Mouse (Mus musculus) olfactory bulb, adult 2 months (tissue): ENCODE data around the gene Trim33. TPM values are rescaled to one million over a fixed set of nuclear protein-coding genes. Genes with fewer than 3 reads are reported as not detected.

Experiments used
- H3K27ac ChIP-seq: fragments of 200-500 bp; 2 replicates; pipeline ENCODE4 v1.5.1; 2012; ENCODE audit warnings: low read depth, low read length; ENCODE audit not compliant: insufficient read depth
- H3K4me1 ChIP-seq: fragments of 200-500 bp; 2 replicates; pipeline ENCODE4 v1.6.1; 2012; ENCODE audit warnings: low read length; ENCODE audit not compliant: control insufficient read depth, insufficient read depth
- H3K4me3 ChIP-seq: fragments of 200-500 bp; 2 replicates; pipeline ENCODE4 v1.5.1; 2012; ENCODE audit warnings: mild to moderate bottlenecking, low read depth, low read length, moderate library complexity; ENCODE audit not compliant: insufficient read depth
- CTCF ChIP-seq: fragments of 200-500 bp; IDR thresholded peaks from 2 replicates; pipeline ENCODE4 v1.5.1; 2012; ENCODE audit warnings: low read depth, mild to moderate bottlenecking, low read length, moderate library complexity; ENCODE audit not compliant: insufficient read depth
- POLR2A ChIP-seq: fragments of 200-500 bp; IDR thresholded peaks from 2 replicates; pipeline ENCODE4 v1.6.1; 2012; ENCODE audit warnings: mild to moderate bottlenecking, low read depth, low read length, moderate library complexity; ENCODE audit not compliant: insufficient read depth
- WGBS: fragments of 180-500 bp; shearing (Covaris S2); methylation state at CpG from one replicate; pipeline ENCODE4 v1.1.7; 2018; 5-methylcytosine and 5-hydroxymethylcytosine counted together
- polyA plus RNA-seq: library from polyadenylated mRNA; stranded (reverse); fragments of >200 nt; gene quantifications from 2 replicates; pipeline ENCODE4 v1.2.4, GENCODE M21; 2012; ENCODE audit warnings: low replicate concordance; ENCODE audit not compliant: missing spikeins, insufficient read depth, insufficient read length

Gene Trim33
- polyA plus RNA-seq, 1 experiment: 252 TPM

GRCm38 (mm10) chr3:103278561-103279181, 422 bp upstream of the Trim33 start:
- peak overlapping the region; percentile 57 for H3K4me3 ChIP-seq
- H3K4me1 ChIP-seq: peaks cover 3% of the 10 kb centered on the region; the same call in 1 of the 2 replicates
- TF ChIP-seq CTCF (no peak), POLR2A (no peak)
- 9% methylated on average over 11 of the region's 11 CpGs for WGBS
- peak overlapping the region; percentile 84 for H3K27ac ChIP-seq

DNA sequence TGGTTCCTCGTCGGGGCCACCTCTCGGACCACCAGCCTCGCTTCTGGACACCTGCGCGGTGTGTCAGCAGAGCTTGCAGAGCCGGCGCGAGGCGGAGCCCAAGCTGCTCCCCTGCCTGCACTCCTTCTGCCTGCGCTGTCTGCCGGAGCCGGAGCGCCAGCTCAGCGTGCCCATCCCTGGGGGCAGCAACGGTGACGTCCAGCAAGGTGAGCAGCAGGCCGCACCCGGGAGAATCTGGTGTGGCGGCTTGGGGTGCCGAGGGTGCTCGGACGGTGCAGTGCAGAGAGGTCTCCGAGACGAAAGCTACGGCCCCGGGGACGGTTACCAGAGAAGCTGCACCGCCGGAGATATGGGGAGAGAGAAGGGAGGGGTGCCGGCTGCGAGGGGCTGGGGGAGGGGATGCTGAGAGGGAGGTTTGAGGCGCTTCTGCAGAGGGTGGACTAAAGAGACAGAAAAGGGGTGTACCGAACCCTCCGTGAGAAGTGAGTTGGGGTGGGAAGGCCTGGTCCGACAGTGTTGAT, 1.2 kb downstream of the Trim33 start:
- TF ChIP-seq CTCF (no peak), POLR2A (no peak)
- Histone ChIP-seq H3K27ac (0 out of 2 replicates have a peak overlapping the region, but pooled peaks have one; percentile 18), H3K4me3 (peak overlapping the region; percentile 57), H3K4me1 (peaks cover 3% of the 10 kb centered on the region; the same call in 1 of the 2 replicates)
- WGBS: under 1% methylated on average over 36 of the region's 36 CpGs

GRCm38 (mm10) chr3:103280875-103281274, 1.8 kb downstream of the Trim33 start:
- peaks cover 3% of the 10 kb centered on the region; the same call in 1 of the 2 replicates for H3K4me1 ChIP-seq
- WGBS: 26% methylated on average over 5 of the region's 5 CpGs
- peak overlapping the region; percentile 57 for H3K4me3 ChIP-seq
- TF ChIP-seq POLR2A: no peak
- TF ChIP-seq CTCF: no peak
- H3K27ac ChIP-seq: no peak overlapping the region

DNA sequence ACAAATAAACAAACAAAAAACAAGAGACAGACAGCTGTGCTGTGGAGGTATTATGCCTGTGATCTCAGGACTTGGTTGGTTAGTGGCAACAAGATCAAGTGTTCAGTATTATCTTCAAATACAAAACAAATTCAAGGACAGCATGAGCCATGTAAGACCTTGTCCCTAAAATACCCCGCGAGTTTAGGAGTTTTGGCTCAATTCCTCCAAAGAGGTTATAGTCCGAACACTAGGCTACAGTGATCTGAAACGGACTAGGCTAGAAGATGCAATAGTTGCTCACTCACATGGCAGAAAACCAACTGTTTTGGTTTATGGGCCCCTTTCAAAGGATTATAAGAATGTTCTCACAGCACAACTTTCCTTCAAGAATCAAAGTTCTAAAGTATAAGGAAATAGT, 9.7 kb downstream of the Trim33 start:
- H3K4me3 ChIP-seq: no peak overlapping the region
- no peaks in the 10 kb centered on the region for H3K4me1 ChIP-seq
- 66% methylated on average over 4 of the region's 4 CpGs for whole genome bisulfite sequencing
- no peak for TF ChIP-seq CTCF
- H3K27ac ChIP-seq: no peak overlapping the region

- Histone ChIP-seq H3K4me3 (no peak overlapping the region), H3K4me1 (no peaks in the 10 kb centered on the region), H3K27ac (no peak overlapping the region)
- WGBS: 88% methylated on average over 2 of the region's 2 CpGs
- TF ChIP-seq CTCF (no peak), POLR2A (no peak)
These were observed 12.0 kb downstream of the Trim33 start for GRCm38 (mm10) chr3:103291087-103291486.

DNA sequence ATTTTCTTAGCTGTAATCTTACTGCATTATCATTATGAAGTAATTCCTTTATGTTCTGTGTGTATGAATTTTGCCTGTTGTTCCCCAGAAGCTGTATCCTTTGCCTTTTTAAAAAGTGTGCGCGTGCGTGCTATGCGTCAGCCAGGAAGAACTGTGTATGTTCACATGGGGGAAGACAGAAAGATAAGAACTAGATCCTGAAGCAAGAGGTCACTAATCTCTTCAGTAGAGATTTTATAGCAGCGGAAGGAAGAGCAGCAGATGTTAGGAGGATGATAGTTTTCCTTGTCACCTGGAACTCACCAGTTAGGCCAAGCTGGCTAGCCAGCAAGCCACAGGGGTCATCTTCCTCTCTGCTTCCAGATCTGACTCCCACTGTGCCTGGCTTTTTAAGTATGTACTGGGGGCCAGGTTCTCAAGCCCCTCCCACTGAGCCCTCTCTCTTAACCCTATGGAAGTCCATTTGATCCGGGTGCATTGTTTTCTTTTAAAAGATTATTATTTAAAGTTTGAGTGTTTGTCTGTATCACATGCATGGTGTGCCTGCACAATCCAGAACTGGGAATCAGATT, 26.4 kb downstream of the Trim33 start:
- H3K4me3 ChIP-seq: no peak overlapping the region
- TF ChIP-seq POLR2A: no peak
- no peak for TF ChIP-seq CTCF
- no peaks in the 10 kb centered on the region for H3K4me1 ChIP-seq
- 84% methylated on average over 6 of the region's 6 CpGs for WGBS
- no peak overlapping the region for H3K27ac ChIP-seq

DNA sequence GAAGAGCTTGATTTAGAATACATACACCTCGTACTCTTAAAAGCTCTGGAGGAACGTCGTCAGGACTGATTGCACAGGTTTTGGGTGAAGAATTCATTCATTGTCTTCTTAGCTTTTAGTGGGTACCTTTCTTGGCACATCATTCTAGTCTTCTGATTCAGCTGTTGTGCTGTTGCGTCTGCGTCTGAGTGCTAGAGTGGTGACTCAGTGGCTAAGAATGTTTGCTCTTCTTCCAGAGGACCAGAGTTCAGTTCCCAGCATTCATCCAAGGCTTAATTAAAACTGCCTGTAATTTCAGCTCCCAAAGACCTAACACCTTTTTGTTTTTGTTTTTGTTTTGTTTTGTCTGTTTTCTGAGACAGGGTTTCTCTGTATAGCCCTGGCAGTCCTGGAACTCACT, 30.2 kb downstream of the Trim33 start:
- WGBS: 43% methylated on average over 5 of the region's 5 CpGs

DNA sequence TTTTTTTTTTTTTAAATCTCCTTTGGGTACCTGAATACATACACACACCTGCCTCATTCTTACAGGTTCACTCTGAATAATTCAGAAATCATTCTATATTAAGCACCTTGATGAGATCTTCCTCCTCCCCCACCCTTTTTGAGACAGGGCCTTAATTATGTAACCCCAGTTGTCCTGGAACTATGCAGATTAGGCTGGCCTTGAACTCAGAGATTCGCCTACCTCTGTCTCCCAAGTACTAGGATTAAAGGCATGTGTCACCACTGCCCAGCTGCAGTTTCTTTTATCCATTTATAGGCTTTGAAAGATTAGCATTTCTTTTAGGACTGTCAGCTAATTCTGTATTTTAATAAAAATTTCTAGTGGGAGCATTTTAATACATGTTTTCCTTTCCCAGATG, 30.7 kb downstream of the Trim33 start:
- WGBS: 75% methylated on average over 1 of the region's 1 CpGs
- TF ChIP-seq POLR2A (no peak), CTCF (no peak)
- Histone ChIP-seq H3K4me3 (no peak overlapping the region), H3K27ac (no peak overlapping the region), H3K4me1 (no peaks in the 10 kb centered on the region)

More for the DNA sequence above, 30.2 kb downstream of the Trim33 start:
- H3K27ac ChIP-seq: no peak overlapping the region
- no peak overlapping the region for H3K4me3 ChIP-seq
- TF ChIP-seq CTCF (no peak), POLR2A (no peak)
- no peaks in the 10 kb centered on the region for H3K4me1 ChIP-seq

DNA sequence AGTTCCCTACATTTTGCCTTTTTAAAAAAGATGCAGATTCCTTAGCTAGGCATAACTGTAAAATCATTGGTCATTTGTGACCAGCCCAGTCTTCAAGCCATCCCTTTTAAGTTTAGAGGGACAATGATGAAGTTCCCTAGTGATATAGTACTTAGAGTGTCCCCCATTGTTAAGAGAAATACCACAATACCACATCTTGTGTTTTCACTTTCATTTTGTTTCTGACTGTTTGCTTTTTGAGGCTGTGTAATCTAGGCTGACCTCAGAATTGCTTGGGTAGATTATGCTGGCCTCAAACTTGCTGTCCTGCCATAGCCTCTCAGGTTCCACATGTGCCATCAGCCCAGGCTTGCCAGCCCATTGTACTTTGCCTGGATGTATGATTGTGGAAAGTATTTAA, 35.2 kb downstream of the Trim33 start:
- no peak for TF ChIP-seq CTCF
- no peak overlapping the region for H3K27ac ChIP-seq
- H3K4me1 ChIP-seq: no peaks in the 10 kb centered on the region
- H3K4me3 ChIP-seq: no peak overlapping the region
